Comparison of ENCODE assay signal across 27 mouse cellular contexts in the genomic region with DNA sequence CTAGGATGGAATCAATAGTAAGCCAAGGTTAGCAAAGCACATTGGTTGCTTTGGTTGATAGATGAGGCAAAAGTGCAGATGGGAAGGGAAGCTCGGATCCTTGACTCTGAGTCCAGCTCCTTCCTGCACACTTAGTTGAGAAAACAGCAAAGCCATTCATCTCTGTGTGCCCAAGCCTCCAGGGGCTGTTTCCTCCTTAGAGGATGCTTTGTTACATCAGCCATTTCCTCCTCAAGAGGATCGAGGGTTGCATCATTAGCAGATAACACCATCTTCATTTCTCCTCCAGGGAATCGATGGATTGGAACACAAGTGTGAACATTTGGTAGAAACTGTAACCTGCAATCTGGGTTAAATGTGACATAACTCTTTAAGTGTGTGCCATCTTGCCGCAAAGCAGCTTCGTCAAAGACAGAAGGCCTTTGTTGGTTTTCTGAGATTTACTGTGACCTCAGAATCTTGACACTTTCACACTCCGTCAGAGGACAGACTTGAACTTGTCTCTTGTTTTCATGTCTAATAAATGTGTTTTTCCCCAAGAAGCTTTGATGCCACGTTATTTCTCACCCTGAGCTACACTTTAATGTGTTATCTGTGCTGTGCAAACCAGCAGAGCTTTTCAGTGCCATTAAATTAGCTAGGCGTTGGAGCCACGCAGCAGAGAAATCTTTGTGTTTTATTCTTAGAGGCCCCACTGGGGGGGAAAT.
DNase-seq lines count a peak whose midpoint lies in the region; ATAC-seq lines count a peak whose summit lies in the region.
"Had no signal": no experiment of that assay in that cellular context is flagged by ENCODE, and none has a peak within 500 bp of the region (broad histone marks: within the 10 kb centered on the region; RNA-seq: fewer than 3 reads in every experiment).

No protein-coding gene starts in this region.

- peak overlapping the region; percentile 57 for H3K27ac ChIP-seq in neural tube, embryonic 13.5 days (replicated peaks)
- H3K27ac ChIP-seq in forebrain, embryonic 15.5 days (replicated peaks), result peak overlapping the region; percentile 46
- H3K27ac ChIP-seq: embryonic facial prominence, embryonic 12.5 days; heart, embryonic 15.5 days; hindbrain, embryonic 15.5 days; limb, embryonic 10.5 days; liver, embryonic 15.5 days; lung, embryonic 15.5 days had no signal

- no peak overlapping the region for H3K4me3 ChIP-seq in neural tube, embryonic 13.5 days
- H3K4me3 ChIP-seq in forebrain, embryonic 15.5 days, result no peak overlapping the region
- H3K4me3 ChIP-seq: embryonic facial prominence, embryonic 12.5 days; erythroblast, embryonic 14.5 days; heart, embryonic 15.5 days; hindbrain, embryonic 15.5 days; limb, embryonic 10.5 days; liver, embryonic 15.5 days; lung, embryonic 15.5 days; megakaryocyte, embryonic 14.5 days had no signal

- H3K9ac ChIP-seq in neural tube, embryonic 13.5 days, result no peak overlapping the region
- no peak overlapping the region for H3K9ac ChIP-seq in forebrain, embryonic 15.5 days (replicated peaks)
- H3K9ac ChIP-seq: embryonic facial prominence, embryonic 12.5 days; heart, embryonic 15.5 days; hindbrain, embryonic 15.5 days; liver, embryonic 15.5 days; lung, embryonic 15.5 days had no signal

- H3K9me3 ChIP-seq in neural tube, embryonic 13.5 days, result no peaks in the 10 kb centered on the region
- no peaks in the 10 kb centered on the region for H3K9me3 ChIP-seq in forebrain, embryonic 15.5 days
- H3K9me3 ChIP-seq: embryonic facial prominence, embryonic 12.5 days; heart, embryonic 15.5 days; hindbrain, embryonic 15.5 days; limb, embryonic 10.5 days; liver, embryonic 15.5 days; lung, embryonic 15.5 days had no signal

- H3K36me3 ChIP-seq in neural tube, embryonic 13.5 days, result no peaks in the 10 kb centered on the region
- no peaks in the 10 kb centered on the region for H3K36me3 ChIP-seq in forebrain, embryonic 15.5 days
- H3K36me3 ChIP-seq: embryonic facial prominence, embryonic 12.5 days; heart, embryonic 15.5 days; hindbrain, embryonic 15.5 days; limb, embryonic 10.5 days; liver, embryonic 15.5 days; lung, embryonic 15.5 days had no signal

- H3K4me1 ChIP-seq in neural tube, embryonic 13.5 days (replicated peaks), result peaks cover 21% of the 10 kb centered on the region
- peaks cover 17% of the 10 kb centered on the region for H3K4me1 ChIP-seq in forebrain, embryonic 15.5 days
- H3K4me1 ChIP-seq: embryonic facial prominence, embryonic 12.5 days; heart, embryonic 15.5 days; hindbrain, embryonic 15.5 days; limb, embryonic 10.5 days; liver, embryonic 15.5 days; lung, embryonic 15.5 days; megakaryocyte, embryonic 14.5 days had no signal

- no peak for ATAC-seq in neural tube, embryonic 13.5 days (ENCODE audit: low read depth)
- ATAC-seq in forebrain, embryonic 15.5 days (replicated peaks), result peak; percentile 67; the same call in 1 of the 2 replicates
- ATAC-seq in monocyte, adult 5-6 weeks (replicated peaks; ENCODE audit: insufficient number of reproducible peaks, low FRiP score, low TSS enrichment, poor library complexity, severe bottlenecking), result no peak
- ATAC-seq: CD4-positive, CD25-positive, alpha-beta regulatory T cell, adult 4 months; intestine, embryonic 16.5 days had no signal

- WGBS in neural tube, embryonic 13.5 days, result 35% methylated on average over 9 of the region's 9 CpGs
- WGBS in forebrain, embryonic 15.5 days, result 33% methylated on average over 9 of the region's 9 CpGs

- no peaks in the 10 kb centered on the region for H3K27me3 ChIP-seq in neural tube, embryonic 13.5 days
- no peaks in the 10 kb centered on the region for H3K27me3 ChIP-seq in forebrain, embryonic 15.5 days
- H3K27me3 ChIP-seq: embryonic facial prominence, embryonic 12.5 days; heart, embryonic 15.5 days; hindbrain, embryonic 15.5 days; liver, embryonic 15.5 days; lung, embryonic 15.5 days; megakaryocyte, embryonic 14.5 days had no signal

- H3K4me2 ChIP-seq in neural tube, embryonic 13.5 days, result no peak overlapping the region
- no peak overlapping the region for H3K4me2 ChIP-seq in forebrain, embryonic 15.5 days (replicated peaks)
- H3K4me2 ChIP-seq: embryonic facial prominence, embryonic 12.5 days; heart, embryonic 15.5 days; hindbrain, embryonic 15.5 days; liver, embryonic 15.5 days; lung, embryonic 15.5 days had no signal

- peak; percentile 11 for DNase-seq in embryo, embryonic 10 days (ENCODE audit: low spot score)
- no peak for DNase-seq in embryo, embryonic 9.5 days (ENCODE audit: extremely low spot score)
- DNase-seq in neural tube, embryonic 10.5 days (ENCODE audit: extremely low spot score, low spot score), result no peak
- no peak for DNase-seq in spleen, postnatal 14 days (ENCODE audit: low spot score in 2 of 2)
- DNase-seq in thymus, postnatal 0 days (ENCODE audit: low spot score), result no peak
- DNase-seq: cerebellum, adult 2 months; cerebellum, postnatal 25 days; heart, postnatal 36 days; kidney, adult 9 months; kidney, postnatal 14 days; liver; lung, postnatal 36 days; right cerebral cortex, postnatal 4 days; thymus, adult 2 months had no signal
